Mouse (Mus musculus) forebrain, postnatal 0 days (tissue): ENCODE data around the gene Btbd3. TPM values are rescaled to one million over a fixed set of nuclear protein-coding genes. Genes with fewer than 3 reads are reported as not detected.
A peak's percentile ranks its signal among the peaks of the same experiment; 100 is the strongest.

ENCODE experiments used
- ATAC-seq: fragments of 200-750 bp; cut with Nextera tagmentation; 2 replicates; pipeline ENCODE4 v1.8.0; 2017; ENCODE audit warnings: mild to moderate bottlenecking, moderate library complexity
- DNase-seq: peaks from one replicate; pipeline ENCODE4 v3.0.0-alpha.2; 2015
- H3K27ac ChIP-seq: fragments of 300-500 bp; sonication (generic); 2 replicates; pipeline ENCODE4 v1.5.1; 2014; ENCODE audit warnings: low read depth, mild to moderate bottlenecking, antibody characterized with exemption, low read length, moderate library complexity, mixed read lengths
- H3K27me3 ChIP-seq: fragments of 300-500 bp; sonication (generic); 2 replicates; pipeline ENCODE4 v1.6.1; 2014; ENCODE audit warnings: mild to moderate bottlenecking, low read length, mixed read lengths; ENCODE audit not compliant: insufficient read depth
- H3K36me3 ChIP-seq: fragments of 300-500 bp; sonication (generic); 2 replicates; pipeline ENCODE4 v1.6.1; 2014; ENCODE audit warnings: mild to moderate bottlenecking, moderate library complexity; ENCODE audit not compliant: insufficient read depth
- H3K4me1 ChIP-seq: fragments of 300-500 bp; sonication (generic); 2 replicates; pipeline ENCODE4 v1.6.1; 2014; ENCODE audit warnings: antibody characterized with exemption; ENCODE audit not compliant: insufficient read depth
- H3K4me2 ChIP-seq: fragments of 300-500 bp; sonication (generic); 2 replicates; pipeline ENCODE4 v1.6.1; 2014; ENCODE audit warnings: low read depth, mild to moderate bottlenecking, moderate library complexity
- H3K4me3 ChIP-seq: fragments of 300-500 bp; sonication (generic); 2 replicates; pipeline ENCODE4 v1.5.1; 2014; ENCODE audit warnings: low read depth, low read length, mixed read lengths
- H3K9ac ChIP-seq: fragments of 300-500 bp; sonication (generic); 2 replicates; pipeline ENCODE4 v1.6.1; 2014; ENCODE audit warnings: mild to moderate bottlenecking
- H3K9me3 ChIP-seq: fragments of 300-500 bp; sonication (generic); 2 replicates; pipeline ENCODE4 v1.6.1; 2016; ENCODE audit warnings: low read length
- CTCF ChIP-seq: sonication (generic); IDR thresholded peaks from 2 replicates; pipeline ENCODE4 v1.5.1; 2016; ENCODE audit warnings: antibody characterized with exemption, control low read depth, low read depth
- WGBS: fragments of 180-500 bp; shearing (Covaris S2); extraction: QIAGEN DNeasy Blood & Tissue Kit; methylation state at CpG from one replicate; pipeline ENCODE4 v1.1.7; 2014; 5-methylcytosine and 5-hydroxymethylcytosine counted together
- polyA plus RNA-seq: library from polyadenylated mRNA; unstranded; fragments of >200 nt; fragmentation: Nextera tagmentation; extraction: Ambion mirVana; gene quantifications from 2 replicates; pipeline ENCODE4 v1.2.1, GENCODE M21; 2015
- total RNA-seq: library from RNA; depleted of rRNA; stranded (reverse); fragments of >200 nt; gene quantifications from 2 replicates; pipeline ENCODE4 v1.2.3, GENCODE M21; 2014; rRNA removed

Gene Btbd3
- 45.8 and 64.9 TPM in 2 replicates for total RNA-seq
- 22.4 and 33.8 TPM in 2 replicates for polyA plus RNA-seq

GRCm38 (mm10) chr2:138256411-138256810 is at the start of gene Btbd3:
Gene Btbd3, plus strand, starts transcription at chr2:138256565.
- H3K27me3 ChIP-seq: no peaks in the 10 kb centered on the region
- H3K36me3 ChIP-seq: no peaks in the 10 kb centered on the region
- under 1% methylated on average over 39 of the region's 39 CpGs for whole genome bisulfite sequencing
- H3K27ac ChIP-seq: peak within 1 kb of the TSS; percentile 74
- H3K4me2 ChIP-seq: peak within 1 kb of the TSS; percentile 74
- TF ChIP-seq CTCF: no peak
- DNase-seq: peak; percentile 95
- no peaks in the 10 kb centered on the region for H3K9me3 ChIP-seq
- peak within 1 kb of the TSS; percentile 66 for H3K4me3 ChIP-seq
- ATAC-seq: peak; percentile 100
- 0 out of 2 replicates have a peak, but pooled peaks cover 17% of the 10 kb centered on the region for H3K4me1 ChIP-seq
- H3K9ac ChIP-seq: peak within 1 kb of the TSS; percentile 69

- Histone ChIP-seq H3K27ac (no peak overlapping the region), H3K4me3 (no peak overlapping the region), H3K4me2 (no peak overlapping the region), H3K27me3 (no peaks in the 10 kb centered on the region), H3K9ac (no peak overlapping the region), H3K4me1 (no peaks in the 10 kb centered on the region), H3K36me3 (no peaks in the 10 kb centered on the region), H3K9me3 (no peaks in the 10 kb centered on the region)
- WGBS: 30% methylated on average over 2 of the region's 2 CpGs
- no peak for TF ChIP-seq CTCF
- ATAC-seq: no peak
- DNase-seq: peak; percentile 5
These were observed 40.8 kb upstream of the Btbd3 start for GRCm38 (mm10) chr2:138215561-138215960.

- H3K4me2 ChIP-seq: no peak overlapping the region
- no peaks in the 10 kb centered on the region for H3K4me1 ChIP-seq
- no peak overlapping the region for H3K4me3 ChIP-seq
These were observed 36.1 kb upstream of the Btbd3 start for GRCm38 (mm10) chr2:138220269-138220668.

GRCm38 (mm10) chr2:138232247-138232646 is 24.1 kb upstream of the Btbd3 start:
- H3K27ac ChIP-seq: no peak overlapping the region
- no peaks in the 10 kb centered on the region for H3K9me3 ChIP-seq
- no peak overlapping the region for H3K9ac ChIP-seq
- H3K4me2 ChIP-seq: no peak overlapping the region
- no peaks in the 10 kb centered on the region for H3K4me1 ChIP-seq
- H3K27me3 ChIP-seq: no peaks in the 10 kb centered on the region
- WGBS: 76% methylated on average over 5 of the region's 5 CpGs
- TF ChIP-seq CTCF: no peak
- ATAC-seq (no peak), DNase-seq (no peak)
- H3K36me3 ChIP-seq: no peaks in the 10 kb centered on the region
- no peak overlapping the region for H3K4me3 ChIP-seq

More at GRCm38 (mm10) chr2:138220269-138220668, 36.1 kb upstream of the Btbd3 start:
- no peak overlapping the region for H3K27ac ChIP-seq
- no peaks in the 10 kb centered on the region for H3K27me3 ChIP-seq
- no peaks in the 10 kb centered on the region for H3K9me3 ChIP-seq
- ATAC-seq: no peak
- TF ChIP-seq CTCF: no peak
- WGBS: 26% methylated on average over 1 of the region's 1 CpGs
- H3K36me3 ChIP-seq: no peaks in the 10 kb centered on the region
- no peak overlapping the region for H3K9ac ChIP-seq
- DNase-seq: peak; percentile 32

GRCm38 (mm10) chr2:138236149-138236548 is 20.2 kb upstream of the Btbd3 start:
- WGBS: 84% methylated on average over 2 of the region's 2 CpGs
- Histone ChIP-seq H3K36me3 (no peaks in the 10 kb centered on the region), H3K9me3 (no peaks in the 10 kb centered on the region), H3K4me3 (no peak overlapping the region), H3K4me2 (no peak overlapping the region), H3K4me1 (no peaks in the 10 kb centered on the region), H3K27ac (no peak overlapping the region), H3K27me3 (no peaks in the 10 kb centered on the region), H3K9ac (no peak overlapping the region)
- ATAC-seq (no peak), DNase-seq (no peak)
- TF ChIP-seq CTCF: no peak

GRCm38 (mm10) chr2:138242452-138242851 is 13.9 kb upstream of the Btbd3 start:
- Histone ChIP-seq H3K4me1 (no peaks in the 10 kb centered on the region), H3K27me3 (no peaks in the 10 kb centered on the region), H3K36me3 (no peaks in the 10 kb centered on the region), H3K4me3 (no peak overlapping the region), H3K27ac (no peak overlapping the region), H3K4me2 (no peak overlapping the region), H3K9ac (no peak overlapping the region), H3K9me3 (no peaks in the 10 kb centered on the region)
- TF ChIP-seq CTCF: no peak
- ATAC-seq: no peak
- 80% methylated on average over 5 of the region's 5 CpGs for WGBS
- DNase-seq: no peak

GRCm38 (mm10) chr2:138245631-138246289 is 10.6 kb upstream of the Btbd3 start:
- WGBS: 54% methylated on average over 2 of the region's 2 CpGs
- H3K27ac ChIP-seq: no peak overlapping the region
- no peaks in the 10 kb centered on the region for H3K4me1 ChIP-seq
- peak; percentile 2; the same call in 1 of the 2 replicates for TF ChIP-seq CTCF
- no peaks in the 10 kb centered on the region for H3K27me3 ChIP-seq
- no peaks in the 10 kb centered on the region for H3K36me3 ChIP-seq
- H3K4me3 ChIP-seq: no peak overlapping the region
- H3K9ac ChIP-seq: no peak overlapping the region
- H3K4me2 ChIP-seq: no peak overlapping the region
- ATAC-seq (peak; percentile 94), DNase-seq (peak; percentile 77)
- H3K9me3 ChIP-seq: no peaks in the 10 kb centered on the region
